Mouse (Mus musculus): ENCODE results near the gene Pde4d. TPM values are rescaled to one million over a fixed set of nuclear protein-coding genes. Genes with fewer than 3 reads are reported as not detected.
A peak's percentile ranks its signal among the peaks of the same experiment; 100 is the strongest.

The Pde4d gene
- polyA plus RNA-seq, 1 experiment, result not detected

DNA sequence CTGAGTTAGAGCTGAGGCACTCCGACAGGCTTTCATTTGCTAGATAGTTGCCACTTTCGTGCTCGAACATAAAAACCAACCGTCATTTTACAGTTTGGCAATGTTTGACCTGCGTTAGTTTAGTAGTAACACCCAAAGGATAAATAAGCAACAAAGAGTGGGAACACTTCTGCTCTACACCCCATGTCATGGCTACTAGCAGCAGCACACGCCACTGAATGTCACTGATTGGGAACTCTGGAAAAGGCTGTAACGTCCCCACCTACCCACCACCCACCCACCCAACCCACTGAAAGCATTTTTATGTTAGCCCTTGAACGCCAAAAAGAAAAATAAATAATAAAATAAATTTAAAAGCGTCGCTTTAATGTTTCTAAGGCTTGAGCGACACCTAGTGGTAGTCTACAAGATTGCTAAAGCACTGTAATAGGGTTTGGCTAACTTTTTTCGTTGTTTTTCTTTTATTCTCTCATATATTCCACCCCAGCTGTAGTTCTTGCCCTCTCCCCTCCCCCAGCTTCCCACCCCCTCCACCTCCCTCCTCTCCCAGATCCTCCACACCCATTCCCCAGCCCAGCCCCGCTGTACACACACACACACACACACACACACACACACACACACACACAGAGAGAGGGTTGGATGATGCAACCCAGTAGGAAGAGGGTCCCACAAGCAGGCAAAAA is 763.2 kb downstream of the Pde4d start:
- no peak for TF ChIP-seq CTCF (IDR thresholded peaks at IDR 0.05; ENCODE audit: insufficient read depth, low read depth, low read length)
- TF ChIP-seq POLR2A (IDR thresholded peaks at IDR 0.05; ENCODE audit: insufficient read depth, low read depth, low read length), result no peak
- H3K4me1 ChIP-seq (ENCODE audit: control insufficient read depth, insufficient read depth, low read length), result no peaks in the 10 kb centered on the region
- H3K27ac ChIP-seq (ENCODE audit: insufficient read depth, low read depth, low read length), result no peak overlapping the region
- 24% methylated on average over 13 of the region's 13 CpGs for WGBS
- no peak overlapping the region for H3K4me3 ChIP-seq (ENCODE audit: insufficient read depth, low read depth, low read length)

DNA sequence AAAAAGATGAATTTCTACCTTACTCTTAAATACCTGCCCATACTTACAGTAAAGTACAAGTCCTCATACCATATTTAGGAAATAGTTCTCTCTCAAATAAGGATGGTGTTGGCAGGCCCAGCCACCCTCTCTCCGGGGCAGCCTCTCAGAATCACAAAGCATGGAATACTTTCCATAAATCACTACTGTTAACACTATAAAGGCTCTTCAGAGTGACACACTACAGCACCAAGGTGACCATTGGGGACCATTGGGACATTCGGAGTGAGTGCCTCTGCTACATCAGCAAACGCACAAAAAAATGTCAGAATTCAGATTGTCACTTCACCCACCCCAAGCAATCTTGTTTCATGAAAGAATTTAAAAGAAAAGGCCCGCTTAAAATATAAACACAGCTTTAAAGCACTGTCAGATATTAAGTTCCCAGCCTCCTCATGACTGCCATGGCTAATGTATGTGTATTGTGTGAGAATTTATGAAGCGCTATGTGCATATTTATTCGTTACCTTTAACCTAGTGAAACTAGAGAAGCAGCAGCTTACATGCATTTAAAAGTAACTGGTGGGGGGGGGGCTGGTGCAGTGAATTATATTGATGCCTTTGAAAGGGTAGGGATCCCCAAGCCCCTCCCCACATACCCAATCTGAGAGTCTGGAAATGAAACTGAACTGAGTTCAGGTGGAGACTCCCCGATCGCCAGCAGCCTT is 769.4 kb downstream of the Pde4d start:
- Histone ChIP-seq H3K4me3 (ENCODE audit: insufficient read depth, low read depth, low read length) (no peak overlapping the region), H3K27ac (ENCODE audit: insufficient read depth, low read depth, low read length) (no peak overlapping the region), H3K4me1 (ENCODE audit: control insufficient read depth, insufficient read depth, low read length) (no peaks in the 10 kb centered on the region)
- WGBS, result 92% methylated on average over 8 of the region's 8 CpGs
- TF ChIP-seq CTCF (IDR thresholded peaks at IDR 0.05; ENCODE audit: insufficient read depth, low read depth, low read length) (no peak), POLR2A (IDR thresholded peaks at IDR 0.05; ENCODE audit: insufficient read depth, low read depth, low read length) (no peak)

DNA sequence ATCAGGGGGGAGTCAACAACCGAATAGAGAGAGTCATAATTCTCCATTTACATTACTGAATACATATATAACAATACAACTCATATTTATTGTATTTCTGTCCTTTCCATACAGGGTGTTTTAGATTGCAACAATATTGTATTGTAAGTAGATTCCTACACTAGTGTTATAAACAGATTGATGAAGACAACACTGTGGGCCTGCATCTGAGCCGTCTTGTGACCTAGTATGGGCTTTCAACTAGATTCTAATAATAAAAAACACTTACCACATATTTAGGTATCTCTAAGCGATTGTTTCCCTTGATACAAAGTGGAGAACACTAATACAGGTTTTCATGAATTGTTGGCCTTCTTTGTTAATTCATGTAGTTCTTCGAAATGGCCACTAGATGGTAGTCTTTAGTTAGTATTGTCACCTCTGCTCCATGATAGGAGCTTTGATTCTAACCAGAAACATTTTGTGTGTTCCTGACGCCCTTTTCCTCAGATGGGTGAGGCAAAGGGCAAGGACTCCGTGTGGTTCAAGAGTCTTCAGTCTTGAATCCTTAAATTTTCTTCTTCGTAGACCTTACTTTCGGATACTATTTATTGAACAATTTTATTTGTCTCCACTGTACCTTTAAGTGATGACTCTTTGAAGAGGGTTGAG is 779.3 kb downstream of the Pde4d start:
- WGBS, result 26% methylated on average over 8 of the region's 8 CpGs
- H3K27ac ChIP-seq (ENCODE audit: insufficient read depth, low read depth, low read length), result no peak overlapping the region
- H3K4me3 ChIP-seq (ENCODE audit: insufficient read depth, low read depth, low read length), result peak overlapping the region; percentile 39; the same call in 1 of the 2 replicates
- TF ChIP-seq POLR2A (IDR thresholded peaks at IDR 0.05; ENCODE audit: insufficient read depth, low read depth, low read length) (no peak), CTCF (IDR thresholded peaks at IDR 0.05; ENCODE audit: insufficient read depth, low read depth, low read length) (no peak)
- H3K4me1 ChIP-seq (ENCODE audit: control insufficient read depth, insufficient read depth, low read length), result peaks cover 5% of the 10 kb centered on the region; the same call in 1 of the 2 replicates

DNA sequence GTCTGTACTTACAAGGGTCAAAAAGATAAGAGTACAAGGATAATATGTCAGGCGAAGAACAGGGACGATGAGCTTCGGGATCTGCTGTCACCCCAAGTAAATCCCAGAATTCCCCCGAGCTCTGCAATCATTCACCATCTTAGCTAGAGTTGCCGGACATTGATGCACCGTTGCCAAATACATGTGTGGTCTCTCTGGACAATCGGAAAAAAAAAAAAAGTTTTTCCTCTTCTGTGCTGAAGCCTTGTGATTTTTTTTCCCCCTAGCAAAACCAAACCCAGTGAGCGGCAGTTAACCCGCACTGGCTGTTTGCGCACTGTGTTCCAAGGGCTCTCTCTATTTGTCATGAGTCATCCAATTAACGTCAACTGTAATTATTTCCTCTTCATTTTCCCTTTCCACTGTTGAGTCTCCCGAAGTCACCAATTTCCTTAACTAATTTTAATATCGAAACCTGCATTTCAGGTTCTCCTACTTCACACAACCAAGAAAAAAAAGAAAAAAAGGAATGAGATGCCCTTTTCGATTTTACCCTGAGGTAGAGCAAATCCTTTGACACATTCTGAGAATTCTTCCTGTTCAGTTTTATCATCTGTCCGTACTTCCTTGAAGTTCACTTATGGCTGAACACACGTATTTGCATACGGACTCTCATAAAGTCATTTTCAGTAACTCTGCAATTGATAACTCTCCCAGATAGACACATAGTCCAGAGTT is 780.0 kb downstream of the Pde4d start:
- Histone ChIP-seq H3K4me3 (ENCODE audit: insufficient read depth, low read depth, low read length) (peak overlapping the region; percentile 39), H3K4me1 (ENCODE audit: control insufficient read depth, insufficient read depth, low read length) (peaks cover 5% of the 10 kb centered on the region; the same call in 1 of the 2 replicates), H3K27ac (ENCODE audit: insufficient read depth, low read depth, low read length) (no peak overlapping the region)
- 40% methylated on average over 17 of the region's 17 CpGs for WGBS
- TF ChIP-seq POLR2A (IDR thresholded peaks at IDR 0.05; ENCODE audit: insufficient read depth, low read depth, low read length), result no peak
- no peak for TF ChIP-seq CTCF (IDR thresholded peaks at IDR 0.05; ENCODE audit: insufficient read depth, low read depth, low read length)

DNA sequence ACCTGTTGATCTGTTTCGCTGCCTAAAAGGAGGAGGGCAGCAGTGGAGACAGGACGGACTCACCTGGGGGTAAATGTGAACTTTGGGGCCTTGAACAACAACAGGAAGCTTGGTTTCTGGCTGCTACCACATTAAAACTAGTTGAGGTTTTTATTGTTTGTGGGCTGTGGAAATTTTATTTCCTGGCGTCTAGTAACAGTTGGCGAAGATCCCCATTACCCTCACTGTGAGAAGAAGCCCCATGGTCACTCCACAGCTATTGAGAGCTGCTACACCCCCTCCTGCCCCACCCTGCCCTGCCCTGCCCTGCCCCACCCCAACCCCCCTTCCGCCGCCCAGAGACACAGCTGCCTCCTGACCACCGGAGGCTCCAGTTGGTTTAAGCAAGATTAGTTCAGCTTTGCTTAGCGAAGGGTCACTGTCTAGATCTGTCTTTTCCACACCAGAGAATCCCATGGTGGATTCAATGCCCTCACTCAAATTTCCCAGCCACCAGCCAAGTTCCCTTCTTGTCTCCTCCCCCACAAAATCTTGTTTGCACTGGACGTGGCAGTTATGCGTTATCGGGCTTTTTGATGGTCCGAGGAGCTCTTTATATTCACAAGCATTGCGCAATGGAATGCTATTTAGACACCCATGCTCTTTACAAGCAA is 780.7 kb downstream of the Pde4d start:
- peaks cover 5% of the 10 kb centered on the region; the same call in 1 of the 2 replicates for H3K4me1 ChIP-seq (ENCODE audit: control insufficient read depth, insufficient read depth, low read length)
- WGBS, result 83% methylated on average over 13 of the region's 13 CpGs
- H3K27ac ChIP-seq (ENCODE audit: insufficient read depth, low read depth, low read length), result no peak overlapping the region
- TF ChIP-seq POLR2A (IDR thresholded peaks at IDR 0.05; ENCODE audit: insufficient read depth, low read depth, low read length), result no peak
- TF ChIP-seq CTCF (IDR thresholded peaks at IDR 0.05; ENCODE audit: insufficient read depth, low read depth, low read length), result no peak
- H3K4me3 ChIP-seq (ENCODE audit: insufficient read depth, low read depth, low read length), result no peak overlapping the region

DNA sequence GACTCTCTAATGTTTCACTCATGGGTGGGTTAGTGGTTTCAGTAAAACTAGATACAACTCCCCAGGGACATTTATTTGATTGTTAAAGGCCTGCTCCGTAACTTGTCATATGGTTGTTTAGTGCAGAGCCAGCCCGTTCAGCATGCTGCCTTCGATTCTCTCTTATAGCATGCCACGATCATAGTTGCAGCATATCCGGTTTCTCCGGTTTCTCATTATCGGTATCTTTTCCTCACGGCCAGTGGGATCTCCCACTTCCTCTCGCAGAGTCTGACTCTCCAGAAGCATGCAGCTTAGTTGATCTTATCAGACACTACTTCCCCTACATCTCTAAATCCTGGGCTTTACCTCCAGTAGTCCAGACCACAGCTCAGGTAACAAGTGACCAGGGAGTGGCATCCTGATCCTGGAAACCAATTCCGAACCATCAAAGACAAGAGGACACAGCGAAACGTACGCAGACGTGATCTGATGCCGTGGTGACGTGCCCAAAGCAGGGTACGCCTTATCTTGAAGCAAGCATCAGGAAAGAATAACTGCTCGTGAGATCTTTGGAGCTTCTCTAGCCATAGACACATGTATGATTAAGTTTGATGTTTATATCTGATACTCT is 782.2 kb downstream of the Pde4d start:
- no peak overlapping the region for H3K4me3 ChIP-seq (ENCODE audit: insufficient read depth, low read depth, low read length)
- WGBS, result 91% methylated on average over 18 of the region's 18 CpGs

DNA sequence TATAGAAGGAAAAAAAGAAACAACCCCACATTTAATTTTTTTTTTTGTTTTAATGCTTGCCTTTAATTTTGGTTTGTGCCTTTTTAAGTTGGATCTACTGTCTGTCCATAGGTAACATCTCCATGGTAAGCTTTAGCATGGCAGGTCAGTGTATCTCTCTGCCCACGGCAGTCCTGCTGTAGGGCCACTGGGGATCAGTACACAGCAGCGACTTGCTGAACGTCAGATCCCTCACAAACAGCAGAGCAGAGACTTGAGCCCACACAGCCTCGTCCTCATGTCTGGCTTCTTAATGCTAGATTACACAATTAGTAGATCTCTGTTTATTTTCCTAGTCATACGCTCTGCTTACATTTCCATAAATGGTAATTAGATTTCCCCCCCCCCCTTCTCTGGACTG is 782.8 kb downstream of the Pde4d start:
- Histone ChIP-seq H3K4me3 (ENCODE audit: insufficient read depth, low read depth, low read length) (no peak overlapping the region), H3K27ac (ENCODE audit: insufficient read depth, low read depth, low read length) (no peak overlapping the region), H3K4me1 (ENCODE audit: control insufficient read depth, insufficient read depth, low read length) (peaks cover 8% of the 10 kb centered on the region; the same call in 1 of the 2 replicates)
- 68% methylated on average over 5 of the region's 5 CpGs for WGBS
- TF ChIP-seq CTCF (IDR thresholded peaks at IDR 0.05; ENCODE audit: insufficient read depth, low read depth, low read length), result no peak
- TF ChIP-seq POLR2A (IDR thresholded peaks at IDR 0.05; ENCODE audit: insufficient read depth, low read depth, low read length), result no peak

More for the DNA sequence above, 782.2 kb downstream of the Pde4d start:
- Histone ChIP-seq H3K27ac (ENCODE audit: insufficient read depth, low read depth, low read length) (no peak overlapping the region), H3K4me1 (ENCODE audit: control insufficient read depth, insufficient read depth, low read length) (peaks cover 8% of the 10 kb centered on the region; the same call in 1 of the 2 replicates)
- no peak for TF ChIP-seq CTCF (IDR thresholded peaks at IDR 0.05; ENCODE audit: insufficient read depth, low read depth, low read length)
- TF ChIP-seq POLR2A (IDR thresholded peaks at IDR 0.05; ENCODE audit: insufficient read depth, low read depth, low read length), result no peak
